Mouse (Mus musculus) ES-E14 (cell line): ENCODE measurements around the gene Zfp46. TPM values are rescaled to one million over a fixed set of nuclear protein-coding genes. Genes with fewer than 3 reads are reported as not detected.

ENCODE experiments used
- DNase-seq: peaks from one replicate; pipeline ENCODE4 v3.0.0-alpha.2; 2013; ENCODE audit warnings: low read depth, low spot score
- H3K27ac ChIP-seq: 2 replicates; pipeline ENCODE4 v1.5.1; 2012; ENCODE audit warnings: low read depth, mild to moderate bottlenecking, low read length, moderate library complexity, mixed read lengths; ENCODE audit not compliant: poor library complexity, insufficient read depth, severe bottlenecking
- H3K36me3 ChIP-seq: 2 replicates; pipeline ENCODE4 v1.6.1; 2012; ENCODE audit warnings: mild to moderate bottlenecking, low read length, moderate library complexity, mixed read lengths; ENCODE audit not compliant: control insufficient read depth, poor library complexity, insufficient read depth, severe bottlenecking
- H3K4me1 ChIP-seq, 2 experiments: fragments of 150-350 bp in 1 of 2; sonication (generic) in 1 of 2; 2 replicates each; pipeline ENCODE4 v1.6.1; 2012; ENCODE audit warnings: low read length in 2 of 2, mild to moderate bottlenecking in 1 of 2, mixed read lengths in 1 of 2; ENCODE audit not compliant: control insufficient read depth in 2 of 2, insufficient read depth in 2 of 2, poor library complexity in 1 of 2
- H3K4me3 ChIP-seq, 2 experiments: fragments of 150-350 bp in 1 of 2; sonication (generic) in 1 of 2; 2 replicates each; pipeline ENCODE4 v1.5.1; 2012; ENCODE audit warnings: low read length in 2 of 2, low read depth in 1 of 2, mild to moderate bottlenecking in 1 of 2, mixed read lengths in 1 of 2; ENCODE audit not compliant: insufficient read depth in 1 of 2, poor library complexity in 1 of 2, severe bottlenecking in 1 of 2
- H3K9ac ChIP-seq: 2 replicates; pipeline ENCODE4 v1.6.1; 2012; ENCODE audit warnings: low read depth, mild to moderate bottlenecking, low read length, mixed read lengths; ENCODE audit not compliant: poor library complexity, insufficient read depth, severe bottlenecking
- H3K9me3 ChIP-seq: fragments of 150-350 bp; sonication (generic); 2 replicates; pipeline ENCODE4 v1.6.1; 2012; ENCODE audit warnings: low read depth, mild to moderate bottlenecking, low read length; ENCODE audit not compliant: control insufficient read depth, insufficient read depth
- CHD2 ChIP-seq: IDR thresholded peaks from 2 replicates; pipeline ENCODE4 v1.6.1; 2014; ENCODE audit warnings: mild to moderate bottlenecking, low read depth, low read length, inconsistent platforms
- HCFC1 ChIP-seq: IDR thresholded peaks from 2 replicates; pipeline ENCODE4 v1.6.1; 2012; ENCODE audit warnings: low read length, inconsistent platforms, borderline replicate concordance; ENCODE audit not compliant: insufficient read depth
- MAFK ChIP-seq: IDR thresholded peaks from 2 replicates; pipeline ENCODE4 v1.6.1; 2014; ENCODE audit warnings: mild to moderate bottlenecking, low read depth, low read length, inconsistent platforms; ENCODE audit not compliant: insufficient read depth
- ZC3H11A ChIP-seq: IDR thresholded peaks from 2 replicates; pipeline ENCODE4 v1.6.1; 2012; ENCODE audit warnings: low read depth, mild to moderate bottlenecking, inconsistent platforms, low read length, borderline replicate concordance
- ZNF384 ChIP-seq: IDR thresholded peaks from 2 replicates; pipeline ENCODE4 v1.6.1; 2012; ENCODE audit warnings: low read depth, low read length, inconsistent platforms
- in situ Hi-C, 2 experiments: fragments of 600-800 bp; cut with MboI; formaldehyde crosslinking; loops; one replicate each; pipeline ENCODE4 v1.15.1; 2025; ENCODE audit warnings: low sequenced_read_pairs in 2 of 2, inconsistent platforms in 1 of 2; ENCODE audit not compliant: unreplicated experiment in 2 of 2
- total RNA-seq: library from RNA; depleted of rRNA; stranded (reverse); fragments of 300-350 nt; gene quantifications from 2 replicates; pipeline ENCODE4 v1.2.3, GENCODE M21; 2012

The Zfp46 gene
- total RNA-seq, 1 experiment = 5.8 TPM

- in situ Hi-C loops = no loop called here
- DNase-seq = no peak
- no peak overlapping the region for H3K27ac ChIP-seq
- H3K36me3 ChIP-seq = peaks cover 21% of the 10 kb centered on the region
- no peak overlapping the region for H3K4me3 ChIP-seq
- TF ChIP-seq ZC3H11A (no peak), ZNF384 (no peak), HCFC1 (no peak), MAFK (no peak), CHD2 (no peak)
- H3K4me1 ChIP-seq = peaks cover 3 to 4% of the 10 kb centered on the region in 2 experiments; a peak in 3 of 4 replicates
- no peaks in the 10 kb centered on the region for H3K9me3 ChIP-seq
- H3K9ac ChIP-seq = no peak overlapping the region
Observed at GRCm38 (mm10) chr4:136320016-136320415, 35.5 kb downstream of the Zfp46 start.

GRCm38 (mm10) chr4:136324226-136324625 lies 39.7 kb downstream of the Zfp46 start:
- Histone ChIP-seq H3K4me1 (no peaks in the 10 kb centered on the region), H3K4me3 (no peak overlapping the region), H3K36me3 (peaks cover 14% of the 10 kb centered on the region), H3K9me3 (no peaks in the 10 kb centered on the region), H3K27ac (no peak overlapping the region), H3K9ac (peak overlapping the region; percentile 17; the same call in 1 of the 2 replicates)
- no peak for DNase-seq
- in situ Hi-C loops = no loop called here
- TF ChIP-seq MAFK = no peak
- no peak for TF ChIP-seq ZNF384
- no peak for TF ChIP-seq HCFC1
- TF ChIP-seq CHD2 = no peak
- no peak for TF ChIP-seq ZC3H11A

- in situ Hi-C loops = no loop called here
- Histone ChIP-seq H3K9ac (no peak overlapping the region), H3K36me3 (peaks cover 6% of the 10 kb centered on the region), H3K4me1 (no peaks in the 10 kb centered on the region), H3K27ac (no peak overlapping the region), H3K4me3 (no peak overlapping the region), H3K9me3 (no peaks in the 10 kb centered on the region)
- DNase-seq = no peak
- TF ChIP-seq MAFK = no peak
- no peak for TF ChIP-seq HCFC1
- TF ChIP-seq ZC3H11A = no peak
Observed at GRCm38 (mm10) chr4:136327238-136327637, 42.8 kb downstream of the Zfp46 start.

GRCm38 (mm10) chr4:136328115-136328514 lies 43.6 kb downstream of the Zfp46 start:
- peaks cover 6% of the 10 kb centered on the region for H3K36me3 ChIP-seq
- in situ Hi-C loops = no loop called here
- DNase-seq = no peak
- no peak overlapping the region for H3K9ac ChIP-seq
- no peaks in the 10 kb centered on the region for H3K9me3 ChIP-seq
- TF ChIP-seq ZC3H11A (no peak), CHD2 (no peak), ZNF384 (no peak), HCFC1 (no peak), MAFK (no peak)
- no peak overlapping the region for H3K27ac ChIP-seq
- no peaks in the 10 kb centered on the region for H3K4me1 ChIP-seq
- no peak overlapping the region for H3K4me3 ChIP-seq

- Histone ChIP-seq H3K36me3 (peaks cover 6% of the 10 kb centered on the region), H3K4me1 (no peaks in the 10 kb centered on the region), H3K9me3 (no peaks in the 10 kb centered on the region), H3K9ac (no peak overlapping the region), H3K4me3 (no peak overlapping the region), H3K27ac (no peak overlapping the region)
- in situ Hi-C loops = no loop called here
- TF ChIP-seq ZC3H11A = no peak
- no peak for DNase-seq
Observed at GRCm38 (mm10) chr4:136331709-136332108, 47.2 kb downstream of the Zfp46 start.
